In genomic region chr4:138522296-138522695, GRCm38 (mm10) we compare ENCODE assay signal across 10 mouse cellular contexts.
A peak's percentile ranks its signal among the peaks of the same experiment; 100 is the strongest.
DNase-seq lines count a peak whose midpoint lies in the region; ATAC-seq and TF ChIP-seq lines count a peak whose summit lies in the region.
"Had no signal": no experiment of that assay in that cellular context is flagged by ENCODE, and none has a peak within 500 bp of the region (broad histone marks: within the 10 kb centered on the region; RNA-seq: fewer than 3 reads in every experiment).

No protein-coding gene starts in this region.

- no peaks in the 10 kb centered on the region for H3K36me3 ChIP-seq in forebrain, embryonic 12.5 days (replicated peaks)
- H3K36me3 ChIP-seq in hindbrain, embryonic 11.5 days (ENCODE audit: control insufficient read depth, insufficient read depth, low read length) = no peaks in the 10 kb centered on the region
- H3K36me3 ChIP-seq: embryonic facial prominence, embryonic 13.5 days had no signal

- WGBS in forebrain, embryonic 12.5 days = 6% methylated on average over 7 of the region's 7 CpGs
- 9% methylated on average over 7 of the region's 7 CpGs for WGBS in hindbrain, embryonic 11.5 days

- no peak overlapping the region for H3K4me3 ChIP-seq in left cerebral cortex, adult 2 months
- no peak overlapping the region for H3K4me3 ChIP-seq in forebrain, embryonic 12.5 days (replicated peaks)
- no peak overlapping the region for H3K4me3 ChIP-seq in hindbrain, embryonic 11.5 days (ENCODE audit: low read depth, low read length)
- H3K4me3 ChIP-seq: embryonic facial prominence, embryonic 13.5 days had no signal

- ATAC-seq in forebrain, embryonic 12.5 days (ENCODE audit: low FRiP score) = peak; percentile 77
- peak; percentile 66; the same call in 1 of the 2 replicates for ATAC-seq in hindbrain, embryonic 11.5 days (ENCODE audit: low FRiP score)
- no peak for ATAC-seq in inflammation-experienced regulatory T-cells, adult 6 months
- ATAC-seq: Patski had no signal

- no peak for TF ChIP-seq CTCF in left cerebral cortex, adult 2 months (IDR thresholded peaks at IDR 0.05)

- H3K9ac ChIP-seq in forebrain, embryonic 12.5 days = no peak overlapping the region
- no peak overlapping the region for H3K9ac ChIP-seq in hindbrain, embryonic 11.5 days (ENCODE audit: low read depth, low read length)
- H3K9ac ChIP-seq: embryonic facial prominence, embryonic 13.5 days had no signal

- intact Hi-C loops in left cerebral cortex, adult 2 months (cut with DNase I) = no loop called here
- intact Hi-C loops in left cerebral cortex, postnatal 25 days (cut with DNase I) = no loop called here

- no peak overlapping the region for H3K4me2 ChIP-seq in forebrain, embryonic 12.5 days
- H3K4me2 ChIP-seq in hindbrain, embryonic 11.5 days (replicated peaks; ENCODE audit: low read depth, low read length) = no peak overlapping the region
- H3K4me2 ChIP-seq: embryonic facial prominence, embryonic 13.5 days had no signal

- H3K4me1 ChIP-seq in forebrain, embryonic 12.5 days = peaks cover 15% of the 10 kb centered on the region
- H3K4me1 ChIP-seq in hindbrain, embryonic 11.5 days (replicated peaks; ENCODE audit: control insufficient read depth, insufficient read depth, low read length) = peaks cover 3% of the 10 kb centered on the region

- peak overlapping the region; percentile 47 for H3K27ac ChIP-seq in left cerebral cortex, adult 2 months
- H3K27ac ChIP-seq in forebrain, embryonic 12.5 days = no peak overlapping the region
- peak overlapping the region; percentile 30; the same call in 1 of the 2 replicates for H3K27ac ChIP-seq in hindbrain, embryonic 11.5 days (ENCODE audit: low read depth, low read length)
- H3K27ac ChIP-seq: embryonic facial prominence, embryonic 13.5 days had no signal

- H3K9me3 ChIP-seq in forebrain, embryonic 12.5 days = no peaks in the 10 kb centered on the region
- no peaks in the 10 kb centered on the region for H3K9me3 ChIP-seq in hindbrain, embryonic 11.5 days (ENCODE audit: control insufficient read depth, low read length)
- H3K9me3 ChIP-seq: embryonic facial prominence, embryonic 13.5 days had no signal

- peaks cover 16% of the 10 kb centered on the region for H3K27me3 ChIP-seq in forebrain, embryonic 12.5 days
- no peaks in the 10 kb centered on the region for H3K27me3 ChIP-seq in hindbrain, embryonic 11.5 days (ENCODE audit: control insufficient read depth, insufficient read depth, low read length)
- H3K27me3 ChIP-seq: Patski had no signal

- no peak for DNase-seq in left cerebral cortex, adult 2 months (ENCODE audit: extremely low spot score in 1 of 2, low spot score in 2 of 2)
- DNase-seq in left cerebral cortex, postnatal 25 days (ENCODE audit: low spot score in 2 of 2) = no peak
- peak; percentile 77 for DNase-seq in hindbrain, embryonic 11.5 days (ENCODE audit: low spot score)
- peak; percentile 96 for DNase-seq in retina, postnatal 1 day
- DNase-seq in ovary, adult 18-20 months (ENCODE audit: low spot score) = no peak
- DNase-seq in adrenal gland, postnatal 4 days (ENCODE audit: low spot score in 2 of 2) = no peak

Comparison
In these comparisons a context has a peak if more than half of its experiments do, and no peak if none do; other contexts are left out.
1. DNase-seq: peak in hindbrain, embryonic 11.5 days (single experiment) and retina, postnatal 1 day (single experiment); none in left cerebral cortex, adult 2 months (0 of 2), left cerebral cortex, postnatal 25 days (0 of 2), ovary, adult 18-20 months (single experiment) and adrenal gland, postnatal 4 days (0 of 2).